Mouse (Mus musculus) adipocyte (in vitro differentiated cells): ENCODE data around the gene Fnbp1l.
A peak's percentile ranks its signal among the peaks of the same experiment; 100 is the strongest.

Source experiments
- DNase-seq: peaks from one replicate; pipeline ENCODE4 v3.0.0-alpha.2; 2016; ENCODE audit warnings: low spot score

Gene Fnbp1l

DNA sequence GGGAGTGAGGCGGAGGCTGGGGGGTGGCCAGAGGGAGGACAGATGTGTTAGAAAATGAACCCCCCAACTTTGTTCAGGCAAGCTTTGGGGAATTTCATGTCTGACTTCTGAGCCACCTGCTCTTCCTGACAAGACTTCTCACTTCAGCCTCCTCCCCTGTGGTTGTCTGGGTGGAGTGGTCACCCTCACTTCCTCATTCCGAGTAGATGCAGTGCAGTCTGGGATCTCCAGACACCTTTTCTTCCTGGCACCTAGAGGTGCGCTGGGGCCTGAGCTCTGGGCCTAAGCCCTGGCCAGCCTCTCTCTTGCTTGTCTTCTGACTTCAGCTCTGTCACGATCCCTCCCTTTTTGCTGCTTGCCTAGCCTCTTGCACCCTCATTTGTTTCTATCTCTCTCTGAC lies 98.6 kb downstream of the Fnbp1l start:
- no peak for DNase-seq

- DNase-seq: no peak
Observed at GRCm38 (mm10) chr3:122520365-122520764, 99.2 kb downstream of the Fnbp1l start.

DNA sequence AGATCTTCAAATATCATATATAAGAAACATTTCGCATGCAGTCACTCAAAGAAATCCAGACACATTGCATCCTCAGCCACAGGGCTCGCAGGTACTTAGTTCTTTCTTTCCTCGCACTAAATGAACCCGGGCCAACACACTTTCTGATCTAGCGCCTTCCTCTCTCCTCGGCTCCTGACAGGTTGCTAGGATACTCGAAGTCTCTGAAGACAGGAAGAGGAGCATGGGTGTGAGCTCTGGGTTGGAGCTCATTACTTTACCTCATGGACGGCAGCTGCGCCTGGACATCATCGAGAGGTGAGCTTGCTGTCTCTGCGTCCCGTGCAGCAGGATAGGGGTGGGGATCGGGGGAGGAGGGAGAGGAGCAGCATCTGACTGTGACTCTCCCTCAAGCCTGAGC lies 100.4 kb downstream of the Fnbp1l start:
- DNase-seq: no peak

GRCm38 (mm10) chr3:122518231-122518736 lies 101.2 kb downstream of the Fnbp1l start:
- DNase-seq: no peak

DNA sequence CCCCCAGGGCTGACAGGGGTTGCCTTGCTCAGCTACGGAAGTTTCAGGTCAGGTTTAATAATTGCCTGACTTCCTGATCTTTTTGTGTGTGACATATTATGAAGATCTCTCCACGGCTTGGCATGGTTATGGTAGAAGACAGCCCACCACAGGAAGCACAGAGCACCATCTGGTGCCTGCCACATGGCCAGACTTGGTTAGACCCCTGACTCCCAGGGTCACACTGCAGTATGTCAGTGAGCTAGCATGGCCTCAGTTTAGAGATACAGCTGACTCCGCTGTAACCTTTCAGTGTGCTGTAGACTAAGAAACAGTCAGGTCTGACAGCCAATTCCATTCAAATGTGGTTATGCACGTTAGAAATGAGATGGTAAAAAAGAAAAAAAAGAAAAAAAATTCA lies 101.8 kb downstream of the Fnbp1l start:
- DNase-seq: no peak

- no peak for DNase-seq
Observed at GRCm38 (mm10) chr3:122516327-122516695, 103.2 kb downstream of the Fnbp1l start.

DNA sequence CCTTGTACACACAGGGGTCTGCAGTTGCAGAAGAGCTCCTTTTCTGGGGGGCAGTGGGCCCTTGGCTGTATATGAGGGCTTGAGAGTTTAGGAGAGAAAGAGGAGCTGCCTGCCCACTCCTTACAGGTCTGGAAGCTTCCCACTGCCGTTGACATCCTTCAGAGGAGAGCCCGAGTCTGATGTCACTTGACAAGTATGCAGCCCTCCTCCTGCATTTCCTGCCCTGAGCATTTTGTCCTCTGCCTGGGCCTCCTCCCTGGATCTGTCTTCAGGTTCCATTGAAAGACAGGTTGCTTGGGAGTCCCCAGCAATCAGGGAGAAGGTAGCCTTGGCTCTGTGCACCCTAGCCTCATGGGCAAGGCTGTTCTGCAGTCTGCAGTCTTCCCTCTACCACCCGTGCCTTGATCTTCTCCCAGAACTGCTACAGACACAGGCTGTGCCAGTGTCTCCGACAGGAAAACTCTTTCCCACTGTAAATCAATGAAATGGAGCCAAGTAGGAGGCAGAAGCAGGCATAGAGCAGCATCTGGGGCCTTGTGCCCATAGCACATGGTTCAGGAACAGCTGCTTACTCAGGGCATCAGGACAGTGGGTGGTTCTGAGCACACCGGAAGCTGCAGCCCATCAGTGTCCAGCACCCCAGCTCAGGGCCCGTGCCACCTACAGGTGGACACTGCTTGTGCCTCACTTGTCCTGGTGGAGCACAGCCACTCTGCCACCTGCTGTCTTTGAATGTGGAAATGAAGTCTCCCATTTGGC lies 103.8 kb downstream of the Fnbp1l start:
- DNase-seq: no peak

DNA sequence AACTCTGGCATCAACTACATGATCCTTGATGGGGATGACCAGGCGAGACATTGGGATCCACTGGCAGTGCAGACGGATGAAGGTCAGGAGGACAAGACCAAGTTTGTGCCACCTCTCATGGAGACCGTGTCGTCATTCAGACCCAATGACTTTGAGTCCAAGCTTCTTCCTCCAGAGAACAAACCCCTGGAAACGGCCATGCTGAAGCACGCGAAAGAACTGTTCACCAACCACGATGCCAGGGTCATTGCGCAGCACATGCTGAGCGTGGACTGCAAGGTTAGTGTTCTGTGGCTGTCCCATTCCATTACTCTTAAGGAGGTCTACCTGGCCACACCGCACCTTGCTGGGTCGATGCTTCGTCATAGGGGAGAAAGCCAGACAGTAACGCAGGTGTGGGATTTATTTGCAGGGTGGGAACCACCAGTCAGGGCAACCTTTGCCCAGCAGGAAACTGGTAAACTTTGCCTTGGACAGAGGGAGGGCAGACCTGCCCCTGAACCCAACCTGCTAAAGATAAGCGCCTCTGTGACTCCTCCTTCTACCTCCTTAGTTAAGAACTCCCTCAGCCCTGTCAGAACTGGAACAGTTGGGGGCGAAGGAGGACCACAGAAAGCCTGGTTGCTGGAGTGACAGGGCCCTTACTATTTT lies 106.7 kb downstream of the Fnbp1l start:
- DNase-seq: no peak

DNA sequence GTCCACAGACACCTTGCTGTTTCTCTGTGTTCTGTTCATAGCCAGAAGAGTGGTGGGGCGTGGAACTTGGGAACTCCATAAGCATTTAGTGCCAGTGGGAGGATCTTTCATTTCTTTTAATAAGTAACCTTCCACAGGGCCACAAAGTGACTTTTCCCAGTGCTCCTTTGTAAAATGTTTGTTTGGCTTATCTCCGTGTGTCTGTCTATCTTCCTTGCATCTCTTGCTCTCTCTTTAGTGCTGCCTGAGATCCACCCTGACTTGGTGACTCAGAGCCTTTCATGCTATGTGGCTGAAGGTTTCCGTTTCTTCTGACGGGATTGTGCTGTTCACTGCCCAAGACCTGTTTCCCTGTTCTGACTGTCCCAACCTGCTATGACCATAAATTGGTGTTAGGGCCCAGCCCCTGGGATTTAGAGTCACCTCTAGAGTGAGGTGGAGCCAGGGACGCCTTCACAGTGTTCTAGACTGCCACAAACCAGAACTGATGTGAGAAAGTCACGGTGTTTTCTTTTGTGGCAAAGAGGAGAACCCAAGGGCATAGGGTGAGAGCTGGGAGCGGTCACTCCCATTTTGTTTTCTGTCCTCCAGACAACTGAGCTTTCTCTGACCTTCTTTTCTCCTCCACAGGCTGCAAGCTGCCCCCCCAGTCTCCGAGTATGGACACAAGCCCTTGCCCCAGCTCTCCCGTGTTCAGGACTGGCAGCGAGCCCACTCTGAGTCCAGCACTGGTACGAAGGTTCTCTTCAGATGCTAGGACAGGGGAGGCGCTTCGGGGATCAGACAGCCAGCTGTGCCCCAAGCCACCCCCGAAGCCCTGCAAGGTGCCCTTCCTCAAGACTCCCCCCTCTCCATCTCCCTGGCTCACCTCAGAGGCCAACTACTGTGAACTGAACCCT lies 107.5 kb downstream of the Fnbp1l start:
- no peak for DNase-seq

- DNase-seq: no peak
Observed at GRCm38 (mm10) chr3:122510932-122511331, 108.6 kb downstream of the Fnbp1l start.

GRCm38 (mm10) chr3:122510240-122510750 lies 109.2 kb downstream of the Fnbp1l start:
- DNase-seq: no peak

- DNase-seq: peak; percentile 22
Observed at GRCm38 (mm10) chr3:122509534-122510239, 109.8 kb downstream of the Fnbp1l start.

DNA sequence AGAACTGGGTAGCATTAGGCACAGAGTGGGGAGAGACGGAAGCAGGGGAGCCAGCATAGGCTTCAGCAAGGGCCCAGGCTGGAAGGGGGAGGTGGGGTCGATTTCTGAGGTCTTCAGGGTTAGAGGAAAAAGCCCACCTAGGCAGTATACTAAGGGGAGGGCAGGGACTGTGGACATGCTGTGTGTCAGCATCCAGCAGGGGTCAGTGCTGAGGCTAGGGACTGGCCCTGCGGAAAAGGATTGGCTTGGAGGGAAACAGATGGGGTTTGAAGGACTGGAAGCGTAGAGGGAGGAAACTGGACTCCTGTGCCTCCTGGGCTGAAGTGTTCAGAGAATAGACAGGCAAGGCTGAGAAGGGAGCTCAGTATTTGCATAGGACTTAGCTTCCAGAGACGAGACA lies 110.4 kb downstream of the Fnbp1l start:
- DNase-seq: peak; percentile 57

DNA sequence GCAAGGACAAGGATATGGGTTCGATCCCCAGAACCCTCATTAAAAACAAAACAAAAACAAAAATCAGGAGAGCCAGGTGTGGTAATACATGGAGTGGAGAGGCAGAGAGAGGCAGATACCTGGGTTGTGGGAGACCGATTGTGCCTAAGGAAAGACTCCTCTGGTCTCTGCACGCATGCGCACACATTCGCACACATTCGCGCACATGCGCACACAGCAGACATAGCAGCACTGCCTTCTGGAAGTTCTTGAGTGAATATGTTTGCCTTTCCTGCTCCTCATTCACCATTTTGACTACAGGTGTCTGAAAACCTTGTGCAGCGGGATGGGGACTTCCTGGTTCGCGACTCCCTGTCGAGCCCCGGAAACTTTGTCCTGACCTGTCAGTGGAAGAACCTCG lies 111.7 kb downstream of the Fnbp1l start:
- no peak for DNase-seq

GRCm38 (mm10) chr3:122506343-122506916 lies 113.1 kb downstream of the Fnbp1l start:
- DNase-seq: no peak

- no peak for DNase-seq
Observed at GRCm38 (mm10) chr3:122500929-122501328, 118.6 kb downstream of the Fnbp1l start.

GRCm38 (mm10) chr3:122499647-122500046 lies 119.9 kb downstream of the Fnbp1l start:
- DNase-seq: no peak

GRCm38 (mm10) chr3:122498528-122498927 lies 121.0 kb downstream of the Fnbp1l start:
- no peak for DNase-seq

DNA sequence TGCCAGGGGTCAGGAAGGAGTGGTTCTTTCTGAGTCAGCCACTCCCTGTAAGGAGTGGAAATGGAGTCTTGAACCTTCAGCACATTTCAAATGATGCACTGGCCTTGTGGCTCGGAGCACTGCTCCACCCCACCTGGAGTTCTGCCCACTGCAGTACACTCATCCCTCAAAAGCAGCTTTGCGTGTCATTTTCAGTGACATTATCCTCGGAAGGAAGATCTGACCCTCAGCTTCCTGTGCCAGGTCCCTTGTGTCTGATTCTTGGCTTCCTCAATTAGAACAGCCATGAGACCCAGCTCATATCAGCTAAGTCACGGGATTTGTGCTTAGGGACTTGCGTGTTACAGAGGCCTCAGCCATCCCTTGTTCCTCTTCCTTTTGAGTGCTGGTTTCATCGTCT lies 121.6 kb downstream of the Fnbp1l start:
- peak; percentile 44 for DNase-seq

DNA sequence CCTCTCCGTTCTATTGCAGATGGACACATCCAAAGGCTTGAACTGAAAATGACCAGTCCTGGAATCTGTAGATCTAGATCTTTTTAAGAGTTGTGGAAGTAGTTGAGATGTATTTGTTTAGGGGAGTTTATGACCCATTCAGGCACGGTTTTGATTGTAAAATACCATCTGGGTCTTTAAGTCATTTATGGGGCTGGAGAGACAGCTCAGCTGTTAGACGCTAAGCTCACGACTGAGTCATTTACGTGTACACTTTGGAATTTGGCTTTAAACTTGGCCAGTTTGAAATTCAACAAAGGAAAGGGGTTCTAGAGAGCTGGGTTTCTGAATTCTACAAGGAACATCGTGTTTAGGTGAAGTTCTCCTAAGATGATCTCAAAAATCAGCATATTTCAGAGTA lies 124.8 kb downstream of the Fnbp1l start:
- DNase-seq: no peak

- no peak for DNase-seq
Observed at GRCm38 (mm10) chr3:122492872-122493615, 126.5 kb downstream of the Fnbp1l start.
